Mouse (Mus musculus) lung, adult 2 months (tissue): ENCODE results near the gene Rora.

ENCODE experiments used
- CTCF ChIP-seq: fragments of 200-500 bp; IDR thresholded peaks from 2 replicates; pipeline ENCODE4 v1.5.1; 2011; ENCODE audit warnings: mild to moderate bottlenecking, low read length, control low read depth; ENCODE audit not compliant: insufficient read depth
- POLR2A ChIP-seq: fragments of 200-500 bp; IDR thresholded peaks from 2 replicates; pipeline ENCODE4 v1.6.1; 2011; ENCODE audit warnings: low read depth, mild to moderate bottlenecking, control low read depth, low read length, borderline replicate concordance; ENCODE audit errors: extremely low read depth

DNA sequence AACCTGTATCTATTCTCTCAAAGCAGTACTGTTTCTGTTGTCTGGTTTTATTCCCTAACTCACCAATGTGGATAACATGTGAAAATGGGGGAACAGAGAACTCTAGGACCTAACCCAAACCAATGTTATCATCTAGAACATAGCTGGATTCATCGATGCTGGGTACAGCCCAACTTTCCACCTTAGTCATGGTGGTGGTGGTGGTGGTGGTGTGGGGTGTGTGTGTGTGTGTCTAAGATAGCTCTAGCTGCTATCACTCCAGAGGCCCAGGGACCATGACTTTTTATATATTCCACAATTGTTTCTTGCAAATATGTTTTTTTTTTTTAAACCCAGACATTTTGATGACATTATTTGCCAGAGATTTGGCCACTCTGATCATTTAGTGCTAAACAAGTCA, 433.7 kb downstream of the Rora start:
- TF ChIP-seq POLR2A (no peak), CTCF (no peak)
